Mouse (Mus musculus) gastrocnemius, postnatal 36 days (tissue): ENCODE data around the gene Ccdc115. TPM values are rescaled to one million over a fixed set of nuclear protein-coding genes. Genes with fewer than 3 reads are reported as not detected.
A peak's percentile ranks its signal among the peaks of the same experiment; 100 is the strongest.

ENCODE experiments used
- DNase-seq, 2 experiments: peaks; one replicate each; pipeline ENCODE4 v3.0.0; 2022
- intact Hi-C: fragments of 180-260 bp; cut with DNase I; formaldehyde crosslinking; loops from one replicate; pipeline ENCODE4 v1.15.1; 2025
- long read RNA-seq, 2 experiments: library from polyadenylated mRNA; stranded (forward); transcript quantifications; one replicate each; pipeline ENCODE4 v2.0.0; 2021
- total RNA-seq, 2 experiments: library from RNA; stranded (reverse); gene quantifications; 2 replicates each; pipeline ENCODE4 v1.2.3; 2021

Ccdc115 gene
- 10 to 100 TPM in 1 of 2 experiments, 1 to 10 TPM in 1; 8.3 to 10.2 TPM for total RNA-seq
- long read RNA-seq, experiment 1, transcript Ccdc115-201 (5 exons, 1,705 nt): major isoform, 7 of 9 reads
- long read RNA-seq, experiment 1, partial matches to known transcripts: 2 of 9 reads
- long read RNA-seq, experiment 1, other reads (novel, unspliced or antisense): 0 of 9 reads
- long read RNA-seq, experiment 2, transcript Ccdc115-201 (5 exons, 1,705 nt): major isoform, 20 of 23 reads
- long read RNA-seq, experiment 2, partial matches to known transcripts: 2 of 23 reads
- long read RNA-seq, experiment 2, other reads (novel, unspliced or antisense): 0 of 23 reads

DNA sequence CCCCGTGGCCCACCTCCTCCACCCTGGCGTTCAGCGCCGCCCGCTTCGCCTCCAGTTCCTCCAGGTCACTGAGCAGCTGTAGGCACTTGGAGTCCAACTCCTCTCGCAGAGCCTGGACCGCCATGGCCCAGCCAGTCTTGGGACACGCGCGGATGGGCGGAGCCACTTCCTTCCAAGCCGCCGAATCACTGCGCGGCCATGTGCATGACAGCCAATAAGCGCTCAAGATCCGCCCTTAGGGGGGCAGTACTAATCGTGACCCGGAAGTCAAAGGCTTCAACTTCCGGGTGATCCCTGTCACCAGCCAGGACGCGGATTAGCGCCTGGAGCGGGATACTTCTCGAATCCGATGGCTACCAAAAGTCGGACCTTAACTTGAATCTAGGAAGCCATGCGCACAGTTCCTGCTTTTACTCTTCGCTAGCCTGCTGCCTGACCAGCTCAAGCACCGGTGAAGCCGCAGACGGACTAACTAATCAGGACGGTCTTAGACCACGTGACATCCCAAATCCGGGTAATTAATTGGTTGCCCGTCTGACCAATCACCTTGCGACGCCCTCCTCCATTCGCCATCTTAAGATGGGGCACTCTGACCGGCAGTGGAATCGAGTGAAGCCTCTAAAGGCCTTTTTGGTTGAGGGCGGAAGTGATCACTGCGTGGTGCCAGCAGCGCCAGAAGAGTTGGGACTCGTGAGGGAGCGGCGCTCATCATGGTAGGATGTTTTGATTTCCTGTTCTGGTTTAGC lies at the start of gene Ccdc115, which contains the start of gene Imp4:
TSS of gene Ccdc115 (minus strand) at position 458 of the 746 bp plus-strand sequence.
TSS of gene Imp4 (plus strand) at position 637 of the 746 bp plus-strand sequence.
- intact Hi-C loops: no loop called here
- DNase-seq: peak; percentile 90 to 92

DNA sequence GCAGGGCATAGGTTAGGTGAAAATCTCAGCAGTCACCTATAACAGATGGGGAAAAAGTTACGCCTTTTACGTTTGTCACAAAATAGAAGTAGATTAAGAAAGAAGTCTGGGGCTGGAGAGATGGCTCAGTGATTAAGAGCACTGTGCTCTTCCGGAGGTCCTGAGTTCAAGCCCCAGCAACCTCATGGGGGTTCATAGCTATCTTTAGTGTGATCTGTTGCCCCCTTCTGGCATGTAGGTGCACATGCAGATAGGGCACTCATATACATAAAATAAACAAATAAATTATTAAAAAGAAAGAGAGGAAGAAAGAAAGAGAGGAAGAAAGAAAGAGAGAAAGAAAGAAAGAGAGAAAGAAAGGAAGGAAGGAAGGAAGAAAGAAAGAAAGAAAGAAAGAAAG lies 47.9 kb upstream of the Ccdc115 start:
- no peak for DNase-seq
- intact Hi-C loops: no loop called here

DNA sequence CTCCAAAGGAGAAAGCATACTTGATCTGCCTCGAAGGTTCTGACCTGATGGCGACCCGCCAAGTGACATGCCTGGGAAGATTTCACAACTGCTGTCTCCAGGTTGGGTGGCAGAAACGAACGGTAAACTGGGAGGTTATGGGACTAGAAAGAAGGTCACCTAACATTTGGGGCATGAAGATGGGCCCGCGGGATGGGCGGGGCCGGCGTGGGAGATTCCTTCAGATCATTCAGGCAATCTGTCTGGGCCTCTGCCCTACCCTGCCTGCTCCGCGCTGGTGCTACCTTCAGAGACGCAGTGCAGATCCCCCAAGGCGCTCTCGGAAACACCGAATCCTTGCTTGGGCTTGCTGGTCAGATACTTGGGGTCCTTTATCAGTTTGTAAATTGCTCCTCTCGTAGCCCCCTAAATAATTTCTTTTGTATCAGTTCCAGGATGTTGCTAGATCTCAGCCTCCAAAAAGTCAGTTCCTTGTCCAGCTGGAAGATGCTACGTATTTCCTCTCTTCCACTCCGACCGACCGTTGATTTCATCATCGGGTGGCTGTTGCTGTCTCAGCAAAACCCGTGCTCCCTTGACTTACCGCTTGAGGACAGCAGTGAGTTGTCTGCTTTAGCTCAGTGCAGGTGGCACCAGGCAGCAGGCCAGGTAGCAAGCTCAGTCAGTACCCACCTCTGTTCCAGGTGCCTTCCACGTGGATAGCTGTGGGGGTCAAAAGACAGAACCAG lies 46.2 kb upstream of the Ccdc115 start:
- intact Hi-C loops: no loop called here
- no peak for DNase-seq

DNA sequence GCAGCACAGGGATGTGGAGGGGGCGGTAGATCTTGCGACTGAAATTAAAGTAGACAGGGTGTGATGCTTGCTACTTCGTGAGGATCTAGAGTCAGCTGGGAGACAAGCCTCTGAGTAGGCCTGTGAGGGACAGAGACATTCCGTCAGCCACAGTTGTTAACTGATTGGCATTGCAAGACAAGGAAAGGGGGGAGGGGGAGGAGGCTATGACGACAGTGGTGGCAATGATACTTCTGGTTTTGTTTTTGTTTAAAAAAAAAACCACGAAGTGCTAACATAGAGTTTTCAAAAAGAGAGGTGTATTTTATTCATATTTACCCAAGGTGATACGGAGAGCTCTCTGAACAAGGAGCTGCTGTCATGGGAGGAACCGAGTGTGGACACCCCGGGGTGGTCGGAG lies 45.0 kb upstream of the Ccdc115 start:
- intact Hi-C loops: no loop called here
- DNase-seq: no peak

DNA sequence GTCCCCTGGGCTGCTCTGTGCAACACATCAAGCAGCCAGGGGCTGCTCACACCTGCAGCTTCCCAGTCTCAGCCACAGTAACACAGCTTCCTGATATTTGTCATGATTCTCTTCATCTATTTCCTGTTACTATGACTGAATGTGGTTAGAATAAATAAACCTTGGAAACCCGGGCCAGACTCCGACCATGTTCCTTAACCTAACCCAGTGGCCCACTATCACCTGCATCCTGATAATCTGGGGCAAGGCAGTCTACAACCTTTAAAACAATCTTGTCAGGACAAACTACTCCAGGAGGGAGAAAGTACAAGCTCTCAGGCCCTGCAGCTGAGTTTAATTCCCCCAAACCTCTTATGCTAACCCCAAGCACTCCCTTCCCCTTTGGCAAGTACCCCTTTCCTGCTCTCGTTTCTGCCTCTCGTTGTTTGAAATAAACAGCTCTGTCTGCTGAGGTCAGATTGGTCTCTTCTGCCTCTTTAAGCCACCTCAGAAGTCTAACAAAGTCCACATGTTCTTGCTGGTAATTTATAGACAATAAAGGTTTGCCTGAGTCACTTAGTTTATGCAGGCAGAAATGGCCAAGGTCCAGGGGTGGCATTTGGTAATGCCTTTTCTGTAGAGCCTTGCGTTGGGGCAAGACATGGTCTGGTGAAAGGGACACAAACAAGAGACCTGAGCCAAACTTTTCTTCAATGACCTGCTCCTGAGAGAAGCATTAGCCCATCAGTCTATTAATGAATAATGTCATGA lies 42.6 kb upstream of the Ccdc115 start:
- DNase-seq: no peak
- intact Hi-C loops: no loop called here

DNA sequence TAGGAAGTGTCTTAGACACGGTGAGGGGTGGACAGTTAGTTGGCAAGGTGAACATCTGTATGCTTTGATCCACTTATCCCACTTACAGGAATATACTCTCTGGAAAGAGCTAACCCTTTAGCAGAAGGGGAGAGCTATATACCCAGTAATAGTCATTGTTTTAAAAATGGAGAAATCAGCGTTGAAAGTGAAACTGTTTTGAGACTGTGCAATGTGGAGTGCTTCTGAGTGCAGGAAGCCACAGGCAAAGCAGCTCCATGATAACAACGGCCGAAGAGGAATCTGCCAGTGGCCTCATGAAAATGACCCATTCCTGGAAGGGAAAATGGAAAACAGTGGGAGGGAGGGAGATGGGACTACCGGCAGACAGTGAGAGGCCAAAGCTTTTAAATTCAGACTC lies 41.3 kb upstream of the Ccdc115 start:
- intact Hi-C loops: no loop called here
- DNase-seq: no peak

DNA sequence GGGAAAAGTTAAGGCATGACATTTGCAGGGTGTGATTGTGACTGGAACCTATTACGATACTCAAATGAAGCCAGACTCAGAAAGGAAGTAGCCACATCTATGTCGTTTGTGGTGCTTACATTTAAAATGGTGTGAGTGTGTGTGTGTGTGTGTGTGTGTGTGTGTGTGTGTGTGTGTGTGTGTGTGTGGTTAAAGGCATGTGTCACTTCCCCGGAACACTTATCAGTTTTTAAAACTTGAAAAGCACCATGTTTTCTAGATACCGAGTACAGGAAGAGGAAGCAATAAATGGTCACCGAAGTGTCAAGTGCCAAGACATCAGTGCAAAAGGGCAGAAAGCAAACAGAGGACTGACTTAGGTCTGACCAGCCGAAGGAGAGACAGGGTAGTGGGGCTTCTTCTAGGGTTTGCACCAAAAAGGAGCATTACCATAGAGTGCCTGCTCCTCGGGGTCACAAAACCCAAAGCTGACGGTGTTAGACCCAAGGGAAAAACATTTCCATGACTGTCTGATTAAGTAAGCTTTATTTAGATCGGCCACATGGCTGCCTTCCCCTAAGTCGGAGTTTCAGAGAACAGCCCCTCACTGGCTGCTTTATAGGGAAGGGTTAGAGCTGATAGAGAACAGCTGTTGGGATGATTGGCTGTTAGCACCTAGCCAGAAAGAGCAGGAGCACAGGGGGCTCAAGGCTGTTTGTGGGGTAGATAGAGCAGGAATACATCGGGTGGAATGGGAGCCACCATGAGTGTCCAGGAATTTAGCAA lies 39.6 kb upstream of the Ccdc115 start:
- no peak for DNase-seq
- intact Hi-C loops: no loop called here

DNA sequence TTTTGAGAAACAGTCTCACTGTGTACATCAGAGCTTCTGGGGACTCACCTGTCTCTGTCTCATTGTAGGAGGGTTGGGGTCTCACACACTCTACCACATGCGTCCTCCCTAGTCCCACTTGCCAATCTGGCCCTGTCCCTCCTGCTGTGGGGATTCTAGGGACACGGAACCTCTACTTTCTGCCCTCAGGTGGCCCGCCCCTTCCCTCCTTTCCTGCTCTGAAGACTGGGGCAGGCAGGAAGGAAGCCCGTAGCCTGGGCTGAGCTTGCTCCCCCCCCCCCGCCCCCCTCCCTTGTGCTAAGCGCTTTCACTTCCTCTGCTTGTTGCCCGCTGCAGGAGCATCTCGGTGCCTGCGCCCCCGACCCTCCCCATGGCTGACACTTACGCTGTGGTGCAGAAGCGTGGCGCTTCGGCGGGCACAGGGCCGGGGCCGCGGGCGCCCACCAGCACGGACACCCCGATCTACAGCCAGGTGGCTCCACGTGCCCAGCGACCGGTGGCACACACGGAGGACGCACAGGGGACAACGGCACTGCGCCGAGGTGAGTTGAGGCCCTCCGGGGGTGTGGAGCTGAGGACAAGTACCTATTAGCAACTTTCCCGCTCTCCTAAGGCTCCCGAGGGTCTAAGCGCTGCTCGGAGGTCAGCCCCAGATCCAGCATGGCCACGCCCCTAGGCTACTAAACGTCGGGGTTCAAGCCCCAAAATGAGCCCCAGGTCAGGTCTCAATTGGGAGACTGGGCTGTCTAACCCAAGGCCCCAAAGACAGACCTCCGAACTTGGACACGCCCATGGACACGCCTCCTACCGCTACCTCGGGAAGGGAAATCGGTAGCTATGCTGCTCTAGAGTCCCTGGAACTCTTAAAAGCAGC lies 33.2 kb upstream of the Ccdc115 start:
- peak; percentile 11 to 21 for DNase-seq
- intact Hi-C loops: no loop called here

DNA sequence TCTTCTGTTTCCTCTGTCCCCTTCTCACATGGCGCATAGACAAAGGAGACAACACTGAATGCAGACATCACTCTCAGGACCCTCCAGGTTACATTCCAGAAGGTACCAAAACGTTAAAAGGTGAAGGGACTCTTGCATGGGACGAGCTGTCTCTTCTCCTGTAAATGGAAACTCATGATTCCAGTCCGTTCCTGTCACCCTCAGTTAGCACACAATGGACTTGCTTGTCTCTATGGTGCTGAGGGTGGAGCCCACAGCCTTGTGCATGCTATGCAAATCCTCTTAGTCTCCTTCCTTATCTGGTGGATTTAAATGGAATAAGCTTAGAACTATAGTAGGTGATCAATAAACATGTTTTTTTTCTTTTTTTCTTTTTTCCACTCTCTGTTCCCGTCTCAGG lies 30.3 kb upstream of the Ccdc115 start:
- intact Hi-C loops: no loop called here
- DNase-seq: no peak

DNA sequence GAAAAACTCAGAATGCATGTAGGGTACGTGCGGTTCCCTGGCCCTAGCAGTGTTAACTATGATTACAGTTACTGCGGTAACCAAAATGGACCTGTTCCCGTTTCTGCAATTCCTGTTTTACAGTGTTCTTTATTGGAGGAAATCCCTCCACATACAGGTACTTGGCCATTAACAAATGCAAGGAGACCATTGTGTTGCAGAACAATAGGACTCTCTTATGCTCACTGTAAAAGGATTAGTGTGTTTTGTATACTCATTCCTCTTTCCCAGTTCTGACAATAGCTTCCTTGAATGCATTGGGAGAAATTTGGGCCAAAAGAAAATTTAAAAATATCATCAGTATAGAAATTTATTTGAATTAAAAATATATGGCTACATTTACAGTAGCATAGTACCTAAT lies 29.0 kb upstream of the Ccdc115 start:
- no peak for DNase-seq
- intact Hi-C loops: no loop called here

DNA sequence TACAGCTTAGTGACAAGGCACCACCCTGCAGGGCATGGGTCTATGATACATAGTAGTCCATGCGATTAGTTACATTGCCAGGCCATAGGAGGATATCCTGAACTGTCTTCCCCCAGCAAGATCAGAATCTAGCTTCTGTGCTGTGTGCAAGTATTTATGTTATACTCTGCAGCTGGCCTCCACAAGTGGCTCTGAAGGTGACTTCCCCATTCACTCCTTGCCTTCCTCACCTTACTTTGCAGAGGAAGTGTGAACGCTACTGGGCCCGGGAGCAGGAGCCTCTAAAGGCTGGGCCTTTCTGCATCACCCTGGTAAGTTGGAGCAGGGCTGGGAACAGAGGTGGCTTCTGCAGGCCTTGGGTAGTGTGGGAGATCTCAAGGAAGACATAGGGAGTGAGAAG lies 28.6 kb upstream of the Ccdc115 start:
- intact Hi-C loops: no loop called here
- DNase-seq: no peak

DNA sequence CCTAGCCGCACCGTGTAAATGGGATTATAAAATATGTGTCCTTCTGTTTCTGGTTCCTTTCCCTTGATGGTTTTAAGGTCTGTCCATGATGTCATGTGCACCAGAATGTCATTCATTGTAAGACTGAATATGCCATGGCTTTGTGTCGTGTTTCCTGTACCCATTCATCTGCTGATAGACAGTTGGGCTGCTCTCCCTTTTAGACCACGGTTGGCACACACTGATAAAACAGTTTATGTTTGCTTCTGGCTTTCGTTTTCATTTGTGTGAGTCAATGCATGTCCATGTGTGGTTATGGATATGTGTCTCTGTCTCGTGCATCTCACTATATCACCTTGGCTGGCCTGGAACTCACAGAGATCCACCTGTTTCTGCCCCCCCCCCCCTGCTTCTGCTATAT lies 26.0 kb upstream of the Ccdc115 start:
- DNase-seq: no peak
- intact Hi-C loops: no loop called here

DNA sequence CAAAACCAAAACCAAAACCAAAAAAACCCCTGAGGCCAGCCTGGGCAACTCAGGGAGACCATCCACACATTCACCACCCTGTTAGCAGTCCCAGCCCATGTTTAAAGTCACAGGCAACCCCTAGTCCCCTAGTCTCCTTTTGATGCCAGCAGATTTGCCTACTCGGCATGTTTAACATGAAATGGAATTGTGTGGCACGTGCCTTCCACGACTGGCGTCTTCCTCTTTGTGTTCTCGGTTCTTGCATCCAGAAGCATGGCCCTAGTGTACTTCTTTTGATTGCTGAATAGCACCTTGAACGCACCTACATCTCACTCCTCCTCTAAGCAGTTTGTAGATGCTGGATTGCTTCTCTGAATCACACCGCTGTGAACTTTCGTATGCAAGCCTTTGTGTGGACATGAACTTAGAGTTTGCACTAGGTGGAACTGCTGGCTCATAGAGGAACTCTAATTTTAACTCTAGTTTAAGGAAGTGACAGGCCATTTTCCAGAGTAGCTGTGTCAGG lies 24.9 kb upstream of the Ccdc115 start:
- intact Hi-C loops: no loop called here
- DNase-seq: no peak

DNA sequence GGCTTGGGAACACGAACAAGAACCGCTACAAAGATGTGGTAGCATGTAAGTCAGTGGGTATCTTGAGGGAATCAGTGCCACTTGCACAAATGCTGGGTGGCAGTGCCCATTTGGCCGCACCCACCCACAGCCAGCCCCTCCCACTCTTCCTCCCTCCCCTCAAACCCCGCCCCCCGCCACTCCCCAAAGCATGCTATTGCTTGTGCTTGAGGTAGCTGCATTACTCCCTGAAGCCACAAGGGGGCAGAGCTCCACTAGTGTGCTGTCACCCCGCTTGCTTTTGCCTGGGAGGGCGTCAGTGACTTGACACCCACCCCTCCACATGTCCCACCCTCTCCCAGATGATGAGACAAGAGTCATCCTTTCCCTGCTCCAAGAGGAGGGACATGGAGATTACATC lies 23.3 kb upstream of the Ccdc115 start:
- DNase-seq: peak in 1 of 2 experiments; percentile 18

DNA sequence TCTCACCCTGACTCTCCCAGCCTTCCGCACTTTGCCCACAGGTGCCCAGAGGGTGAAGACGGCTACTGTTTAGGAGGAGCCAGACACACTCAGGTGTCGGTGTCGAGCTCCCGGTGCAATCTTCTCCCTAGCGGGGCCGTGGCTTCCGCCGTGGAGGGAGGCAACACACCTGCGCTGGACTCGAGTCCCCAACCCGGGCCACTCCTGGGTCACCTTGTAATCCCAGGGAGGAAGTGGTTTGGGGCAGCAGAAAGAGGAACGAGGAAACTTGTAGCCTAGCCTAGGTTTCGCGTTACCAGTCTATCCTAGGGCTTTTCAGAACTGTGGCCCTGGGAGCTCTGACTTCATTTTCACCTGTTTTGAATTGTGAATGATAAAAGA lies 20.6 kb upstream of the Ccdc115 start:
- DNase-seq: no peak
- intact Hi-C loops: no loop called here

More for the DNA sequence above, 23.3 kb upstream of the Ccdc115 start:
- intact Hi-C loops: no loop called here

DNA sequence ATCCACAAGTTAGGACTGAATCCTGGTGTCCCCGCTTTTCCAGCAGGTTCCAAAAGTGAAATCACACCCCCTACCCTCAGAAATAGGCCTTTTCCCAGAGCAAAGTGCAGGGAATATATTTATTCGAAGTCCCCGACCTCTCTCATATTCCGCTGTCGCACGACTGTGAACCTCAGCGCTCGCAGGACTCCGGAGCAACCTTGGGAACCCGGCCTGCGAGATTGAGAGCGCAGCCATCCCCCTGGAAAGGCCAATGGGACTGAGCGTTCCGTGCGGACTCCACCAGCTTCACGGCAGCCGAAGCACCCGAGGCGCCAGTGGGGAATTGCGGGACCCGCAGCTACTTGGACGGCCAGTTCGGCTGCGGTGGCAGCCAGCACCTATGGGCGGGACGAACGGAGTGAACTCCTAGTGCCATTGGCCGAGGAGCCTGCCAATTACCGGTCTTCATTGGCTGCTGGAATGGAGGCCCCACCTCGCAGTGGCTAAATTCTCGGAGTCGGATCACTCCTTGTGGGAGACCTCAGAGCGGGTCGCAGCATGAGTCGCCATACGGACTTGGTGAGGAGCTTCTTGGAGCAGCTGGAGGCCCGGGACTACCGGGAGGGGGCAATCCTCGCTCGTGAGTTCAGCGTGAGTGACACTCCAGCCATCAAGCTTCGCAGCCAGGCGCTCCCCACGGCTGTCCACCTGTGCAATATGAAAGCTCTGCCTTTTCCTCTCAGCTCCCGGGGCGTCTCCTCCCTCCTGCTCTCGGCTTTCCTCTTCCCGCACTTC lies 20.0 kb upstream of the Ccdc115 start, which contains the start of gene Ptpn18:
TSS of gene Ptpn18 (plus strand) at position 479 of the 777 bp plus-strand sequence.
- peak; percentile 81 to 88 for DNase-seq
- intact Hi-C loops: no loop called here

DNA sequence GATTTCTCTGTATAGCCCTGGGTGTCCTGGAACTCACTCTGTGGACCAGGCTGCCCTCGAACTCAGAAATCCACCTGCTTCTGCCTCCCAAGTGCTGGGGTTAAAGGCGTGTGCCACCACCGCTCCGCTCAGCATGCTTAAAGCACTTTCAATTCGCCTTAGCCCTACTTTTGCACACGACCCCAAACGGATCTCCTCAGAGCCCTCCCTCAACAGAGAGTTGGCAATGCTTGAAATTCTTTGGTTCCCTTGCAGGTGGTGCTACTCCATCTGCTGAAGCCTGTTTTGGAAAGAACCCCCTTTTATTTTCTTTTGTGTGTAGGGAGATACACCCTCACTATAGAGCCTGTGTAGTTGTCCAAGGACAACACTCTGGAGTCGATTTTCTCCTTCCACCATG lies 19.0 kb upstream of the Ccdc115 start:
- intact Hi-C loops: no loop called here
- DNase-seq: no peak

DNA sequence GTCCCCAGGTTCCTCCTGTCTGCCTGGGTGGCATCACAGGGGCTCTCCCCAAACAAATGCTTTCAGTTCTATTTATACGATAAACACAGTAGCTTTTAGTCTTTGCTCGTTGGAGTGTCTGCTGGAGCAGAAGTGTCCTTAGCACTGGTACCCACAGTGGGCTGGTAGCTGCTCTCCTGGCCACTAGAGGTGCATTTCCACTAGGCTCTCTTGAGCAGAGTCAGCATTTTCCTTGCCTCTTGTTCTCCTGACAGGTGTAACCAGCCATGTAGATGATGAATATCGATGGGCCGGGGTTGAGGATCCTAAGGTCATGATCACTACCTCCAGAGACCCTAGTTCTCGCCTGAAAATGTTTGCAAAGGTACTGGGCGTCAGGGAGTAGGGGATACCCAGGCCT lies 3.7 kb upstream of the Ccdc115 start:
- intact Hi-C loops: no loop called here
- no peak for DNase-seq
